Mouse (Mus musculus) thymus, postnatal 10 days (tissue): ENCODE measurements around the gene Rasgrp1.

Source experiments
- DNase-seq, 2 experiments: peaks; one replicate each; pipeline ENCODE4 v3.0.0; 2021; ENCODE audit warnings: low spot score in 2 of 2

The Rasgrp1 gene

DNA sequence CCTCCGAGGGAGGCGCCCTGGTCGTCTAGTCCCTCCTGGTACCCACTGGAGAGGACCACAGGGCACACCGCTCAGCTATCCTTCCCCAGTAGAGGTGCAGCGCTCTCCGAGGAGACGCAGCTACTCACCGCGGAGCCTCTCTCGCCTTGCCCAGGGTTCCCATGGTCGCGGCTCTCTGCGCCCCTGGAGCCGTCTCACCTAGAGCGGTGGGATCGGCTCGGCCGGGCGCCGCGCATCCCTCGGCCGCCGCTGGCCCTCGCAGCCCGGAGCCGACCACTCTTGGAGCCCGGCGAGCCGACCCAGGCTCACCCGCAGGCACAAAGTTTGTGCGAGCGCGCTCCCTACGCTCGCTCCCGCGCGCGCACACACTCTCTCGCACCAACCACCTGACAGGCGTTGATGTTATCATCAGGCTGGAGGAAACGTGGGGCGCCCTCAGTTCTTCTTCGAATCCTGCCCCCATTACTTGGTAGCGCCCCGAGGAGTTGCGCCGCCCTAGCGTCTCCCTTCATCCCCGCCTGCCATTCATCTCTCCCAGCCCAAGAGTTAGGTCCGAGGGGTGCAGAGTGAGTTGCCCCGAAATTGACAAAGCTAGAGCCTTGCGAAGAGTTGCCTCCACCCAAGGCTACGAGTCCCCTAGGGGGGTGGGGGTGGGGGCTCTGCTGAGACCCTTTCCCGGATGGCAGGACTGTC lies at the start of gene Rasgrp1:
Gene Rasgrp1, minus strand, starts transcription at position 455 of the 693 bp plus-strand sequence.
- peak; percentile 87 to 90 for DNase-seq

DNA sequence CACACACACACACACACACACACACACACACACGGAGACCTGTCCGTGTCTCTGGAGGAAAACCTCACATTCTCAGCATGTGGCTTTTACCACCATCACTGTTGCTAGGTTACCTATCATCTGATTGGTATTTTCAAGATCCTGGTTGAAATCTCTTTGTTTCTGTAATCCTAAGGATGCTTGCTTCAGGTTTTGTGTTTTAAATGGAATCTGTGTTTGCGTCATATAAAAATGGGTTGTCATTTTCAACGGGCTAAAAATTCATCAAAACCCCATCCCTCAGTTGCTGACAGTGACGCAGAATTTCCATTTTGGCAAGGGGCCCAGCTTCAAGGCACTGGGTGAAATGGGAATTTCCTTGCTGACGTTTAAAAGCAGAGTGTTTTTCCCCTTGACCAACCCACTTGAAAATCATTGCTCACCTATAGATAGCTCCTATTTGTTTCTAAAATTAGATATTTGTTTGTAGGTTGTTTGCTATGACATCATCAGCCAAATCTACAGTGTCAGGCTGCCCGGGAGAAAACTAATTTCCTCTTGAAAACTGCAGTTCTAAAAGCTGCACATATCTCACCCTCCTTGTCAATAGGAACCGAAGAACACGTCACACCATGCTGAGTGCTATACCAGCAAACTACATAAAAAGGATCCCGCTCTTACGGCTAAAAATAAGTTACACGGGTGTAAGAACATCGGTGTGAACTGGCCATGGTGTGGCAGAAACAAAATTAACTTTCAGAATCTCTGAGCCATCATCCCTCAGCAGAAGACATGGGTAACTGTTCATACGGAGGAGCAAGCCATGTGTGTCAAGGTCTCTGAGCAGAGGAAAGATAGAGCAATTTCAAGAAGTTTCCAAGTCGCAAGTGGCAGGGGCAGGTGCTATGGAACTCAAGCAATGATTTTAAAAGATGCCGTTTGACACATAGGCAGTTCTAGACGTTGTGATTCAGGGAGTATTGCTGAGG lies 47.4 kb upstream of the Rasgrp1 start:
- no peak for DNase-seq

GRCm38 (mm10) chr2:117389460-117389859 lies 46.7 kb upstream of the Rasgrp1 start:
- DNase-seq = no peak

DNA sequence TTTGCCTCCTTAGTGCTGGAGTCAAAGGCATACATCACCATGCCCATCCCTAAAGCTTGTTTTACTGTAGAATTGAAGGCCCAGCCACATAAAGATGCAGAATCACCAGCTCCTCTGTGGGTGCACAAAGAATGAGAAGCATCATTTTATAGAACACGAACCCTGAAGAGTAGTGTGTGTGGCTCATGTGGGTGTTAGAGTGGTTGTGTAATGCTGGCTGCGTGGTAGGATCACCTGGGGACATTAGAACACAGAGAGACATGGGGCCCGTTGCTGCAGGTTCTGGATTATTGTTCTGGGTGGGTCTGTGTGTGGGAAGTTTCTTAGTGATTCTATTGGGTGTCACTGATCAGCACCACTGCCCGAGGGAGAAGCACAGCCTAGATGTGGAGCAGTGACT lies 45.3 kb upstream of the Rasgrp1 start:
- no peak for DNase-seq

- no peak for DNase-seq
Measured at GRCm38 (mm10) chr2:117386981-117387705, 44.3 kb upstream of the Rasgrp1 start.

DNA sequence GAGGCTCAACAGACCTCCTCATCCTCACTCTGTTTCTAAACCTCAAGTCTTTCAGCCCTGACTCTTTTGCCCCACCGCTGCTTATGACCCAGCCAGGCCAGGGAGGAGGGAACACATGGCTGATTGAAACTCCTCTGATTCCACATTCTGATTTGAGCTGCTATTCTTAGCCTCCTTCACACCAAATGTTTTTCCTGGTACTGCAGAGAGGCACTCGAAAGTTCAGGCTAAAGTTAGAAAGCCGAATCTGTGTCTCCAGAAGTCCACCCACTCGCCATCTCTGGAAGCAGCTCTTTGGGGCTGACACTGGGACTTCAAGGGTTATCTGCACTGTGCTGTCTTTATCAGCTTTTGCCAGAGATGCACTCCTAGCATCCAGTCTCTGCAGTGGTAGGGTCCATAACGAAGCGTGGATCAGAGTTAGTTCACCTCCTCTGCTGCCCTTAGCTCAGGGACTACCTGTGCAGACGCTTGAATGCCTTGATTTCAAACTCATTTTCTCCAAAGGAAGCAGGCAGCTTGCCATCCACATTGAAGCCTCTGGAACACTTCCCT lies 43.3 kb upstream of the Rasgrp1 start:
- DNase-seq = no peak

DNA sequence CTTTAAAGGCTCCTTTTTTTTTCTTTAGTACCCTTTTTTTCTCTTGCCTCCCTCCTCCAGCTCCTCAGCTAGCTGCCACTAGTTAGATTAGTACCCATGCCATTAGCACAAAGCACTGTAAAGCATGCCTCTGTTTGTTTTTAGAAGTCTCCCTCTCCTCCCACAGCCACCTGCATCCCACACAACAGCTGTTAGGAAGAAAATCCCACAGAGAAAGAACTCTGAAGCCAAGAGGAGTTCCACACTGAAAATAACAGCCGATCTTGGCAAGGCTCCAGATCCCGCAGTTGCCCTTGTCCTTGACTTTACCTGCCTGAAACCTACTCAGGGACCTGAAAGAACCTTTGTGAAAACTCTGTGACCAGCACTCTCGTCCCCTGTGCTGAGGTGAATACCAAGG lies 38.5 kb upstream of the Rasgrp1 start:
- DNase-seq = no peak

DNA sequence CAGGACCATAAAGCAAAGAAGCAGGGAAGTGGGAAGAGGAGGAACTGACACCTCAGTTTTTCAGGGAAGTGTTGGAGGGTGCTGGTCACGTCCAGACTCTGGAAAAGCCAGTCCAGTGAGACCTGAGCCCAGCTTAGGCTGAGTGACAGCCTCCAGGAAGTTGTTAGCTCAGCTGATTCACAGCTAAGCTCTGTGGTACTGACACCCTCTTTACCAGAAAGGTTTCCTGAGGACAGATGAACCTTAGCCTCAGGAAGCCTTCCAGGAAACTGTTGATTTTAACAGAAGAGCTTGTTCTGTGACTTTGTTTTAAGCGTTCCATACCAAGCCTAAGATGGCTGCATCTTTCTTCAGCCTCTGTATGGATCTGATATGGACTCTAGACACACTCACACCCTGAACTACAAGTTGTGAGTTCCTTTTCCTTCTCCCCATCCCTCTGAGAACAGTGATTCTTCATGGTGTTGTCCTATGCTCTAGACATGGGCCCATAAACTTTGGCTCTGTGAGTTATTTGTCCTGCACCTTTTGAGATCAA lies 31.6 kb upstream of the Rasgrp1 start:
- peak in 1 of 2 experiments; percentile 28 for DNase-seq

GRCm38 (mm10) chr2:117371706-117372105 lies 28.9 kb upstream of the Rasgrp1 start:
- no peak for DNase-seq

GRCm38 (mm10) chr2:117366478-117366877 lies 23.7 kb upstream of the Rasgrp1 start:
- DNase-seq = no peak

DNA sequence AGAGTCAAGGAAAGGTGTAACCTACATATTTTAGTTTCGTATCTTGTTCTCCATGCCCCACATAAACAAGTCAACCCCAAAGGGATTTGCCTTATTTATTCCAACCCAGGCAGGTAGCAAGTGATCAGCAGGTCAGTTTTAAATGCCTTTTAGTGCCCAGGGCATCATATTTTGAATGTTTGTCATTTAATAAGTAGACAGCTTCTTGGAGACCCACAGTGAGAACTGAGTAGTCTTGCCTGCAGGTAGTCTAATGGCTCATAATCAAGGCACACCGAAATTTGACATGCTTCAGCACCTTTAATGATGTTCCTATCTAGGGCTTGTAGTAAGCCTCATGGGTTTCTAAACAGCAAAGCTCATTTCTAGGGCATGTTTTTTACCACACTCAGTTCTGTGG lies 21.3 kb upstream of the Rasgrp1 start:
- DNase-seq = no peak

GRCm38 (mm10) chr2:117357939-117358338 lies 15.1 kb upstream of the Rasgrp1 start:
- no peak for DNase-seq

DNA sequence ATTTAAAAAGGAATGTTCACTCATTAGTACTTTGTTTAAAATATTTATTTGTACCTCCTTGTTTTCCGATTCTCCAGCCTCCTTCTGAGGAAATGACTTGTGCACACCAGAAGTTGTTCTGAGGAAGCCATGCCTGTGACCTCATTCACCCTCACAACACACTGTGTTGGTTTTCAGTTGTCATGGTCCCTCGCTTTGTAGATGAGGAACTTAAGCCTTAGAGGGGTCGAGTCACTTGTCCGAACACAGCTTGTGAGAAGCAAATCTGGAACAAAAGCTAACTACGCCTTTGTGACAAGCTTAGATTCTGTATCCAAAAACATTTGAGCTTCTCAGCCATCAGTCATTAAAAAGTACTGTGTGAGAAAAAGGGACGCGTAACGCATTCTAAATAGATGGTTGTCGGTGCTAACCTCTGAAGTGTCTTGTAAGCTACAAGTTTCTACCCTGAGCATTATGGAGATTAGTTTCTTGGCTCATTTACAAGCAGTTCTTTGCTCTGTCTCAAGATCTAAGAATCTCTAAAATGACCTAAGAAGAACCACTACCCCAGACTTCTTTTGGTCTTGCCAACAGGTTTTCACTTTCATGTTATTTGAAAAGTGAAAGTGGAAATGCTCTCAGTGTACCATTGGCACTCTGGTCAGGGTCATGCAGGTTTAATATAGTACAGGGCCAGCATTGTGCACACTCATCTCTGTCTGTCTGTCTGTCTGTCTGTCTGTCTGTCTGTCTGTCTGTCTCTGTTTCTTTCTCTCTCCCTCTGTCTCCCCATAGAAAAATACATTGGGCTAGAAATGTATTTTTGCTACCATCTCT lies 9.7 kb upstream of the Rasgrp1 start:
- no peak for DNase-seq

GRCm38 (mm10) chr2:117350138-117350537 lies 7.3 kb upstream of the Rasgrp1 start:
- peak in 1 of 2 experiments; percentile 32 for DNase-seq

GRCm38 (mm10) chr2:117343240-117343624 lies 431 bp upstream of the Rasgrp1 start:
- peak; percentile 52 to 66 for DNase-seq

DNA sequence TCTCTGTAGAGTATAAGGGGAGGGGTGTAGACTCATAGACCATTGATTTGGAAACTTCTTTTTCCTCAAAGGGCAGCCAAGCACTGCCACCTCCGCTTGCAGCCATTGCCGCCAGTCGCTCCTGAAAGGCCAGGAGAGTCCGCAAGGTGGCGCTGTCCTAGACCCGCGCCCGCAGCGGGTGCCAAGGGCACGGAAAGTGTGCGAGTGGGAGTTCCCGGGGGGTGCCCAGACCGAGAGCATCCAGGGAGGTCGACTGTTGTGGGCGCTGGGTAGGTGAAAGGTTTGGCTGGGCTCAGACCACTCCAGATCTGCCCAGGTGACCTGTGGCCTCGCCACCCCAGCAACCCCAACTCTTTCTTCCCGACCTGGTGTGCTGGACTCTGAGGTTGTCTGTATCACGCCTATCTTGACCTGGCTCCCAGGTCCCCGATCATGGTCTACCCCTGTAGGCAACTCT lies 683 bp downstream of the Rasgrp1 start:
- DNase-seq = peak; percentile 93 to 98

DNA sequence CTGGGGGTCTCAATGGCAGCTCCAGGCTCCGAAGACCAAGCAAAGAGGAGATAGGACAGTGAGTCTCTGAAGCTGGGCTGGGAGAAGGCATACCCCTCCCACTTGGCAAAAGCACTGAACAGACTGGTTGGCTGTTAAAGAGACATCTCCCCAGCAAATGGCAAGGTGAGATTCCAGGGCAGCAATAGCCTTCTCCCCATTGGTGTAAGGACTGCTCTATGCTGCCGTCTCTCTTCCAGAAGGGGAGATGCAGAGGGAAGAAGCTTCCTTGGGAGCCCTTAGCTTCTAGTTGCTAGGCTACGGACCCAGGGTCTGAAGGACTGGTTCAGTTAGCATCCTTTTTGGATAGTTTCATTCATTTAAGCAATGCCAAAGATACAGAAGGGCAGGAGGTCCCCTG lies 4.3 kb downstream of the Rasgrp1 start:
- no peak for DNase-seq

GRCm38 (mm10) chr2:117337902-117338301 lies 4.9 kb downstream of the Rasgrp1 start:
- no peak for DNase-seq

GRCm38 (mm10) chr2:117336946-117337665 lies 5.7 kb downstream of the Rasgrp1 start:
- no peak for DNase-seq
